Mouse (Mus musculus) limb, embryonic 11.5 days (tissue): ENCODE measurements around the gene 1700088E04Rik. TPM values are rescaled to one million over a fixed set of nuclear protein-coding genes. Genes with fewer than 3 reads are reported as not detected.

Experiments
- ATAC-seq: fragments of 200-750 bp; cut with Nextera tagmentation; 2 replicates; pipeline ENCODE4 v1.8.0; 2017; ENCODE audit warnings: low read depth; ENCODE audit not compliant: insufficient number of reproducible peaks, low FRiP score, low TSS enrichment
- DNase-seq: peaks from one replicate; pipeline ENCODE4 v3.0.0-alpha.2; 2015; ENCODE audit warnings: low spot score
- H3K27ac ChIP-seq: fragments of 300-500 bp; sonication (generic); replicated peaks from 2 replicates; pipeline ENCODE4 v1.5.1; 2014; ENCODE audit warnings: low read depth, mild to moderate bottlenecking, low read length
- H3K27me3 ChIP-seq: fragments of 300-500 bp; sonication (generic); 2 replicates; pipeline ENCODE4 v1.6.1; 2014; ENCODE audit warnings: mild to moderate bottlenecking, low read length, mixed read lengths; ENCODE audit not compliant: control insufficient read depth, insufficient read depth
- H3K36me3 ChIP-seq: fragments of 300-500 bp; sonication (generic); 2 replicates; pipeline ENCODE4 v1.6.1; 2014; ENCODE audit warnings: mild to moderate bottlenecking, low read length, moderate library complexity, mixed read lengths; ENCODE audit not compliant: control insufficient read depth, insufficient read depth
- H3K4me1 ChIP-seq: fragments of 300-500 bp; sonication (generic); 2 replicates; pipeline ENCODE4 v1.6.1; 2014; ENCODE audit warnings: low read length, mixed read lengths; ENCODE audit not compliant: control insufficient read depth, insufficient read depth
- H3K4me2 ChIP-seq: fragments of 300-500 bp; sonication (generic); 2 replicates; pipeline ENCODE4 v1.6.1; 2014; ENCODE audit warnings: low read depth, mild to moderate bottlenecking, moderate library complexity; ENCODE audit not compliant: severe bottlenecking
- H3K4me3 ChIP-seq: fragments of 300-500 bp; sonication (generic); 2 replicates; pipeline ENCODE4 v1.5.1; 2014; ENCODE audit warnings: low read depth, low read length
- H3K9ac ChIP-seq: fragments of 300-500 bp; sonication (generic); 2 replicates; pipeline ENCODE4 v1.6.1; 2014; ENCODE audit warnings: mild to moderate bottlenecking, low read length
- H3K9me3 ChIP-seq: fragments of 300-500 bp; sonication (generic); 2 replicates; pipeline ENCODE4 v1.6.1; 2016; ENCODE audit warnings: low read length; ENCODE audit not compliant: control insufficient read depth
- WGBS: fragments of 180-500 bp; shearing (Covaris S2); extraction: QIAGEN DNeasy Blood & Tissue Kit; methylation state at CpG from one replicate; pipeline ENCODE4 v1.1.7; 2014; 5-methylcytosine and 5-hydroxymethylcytosine counted together
- polyA plus RNA-seq: library from polyadenylated mRNA; unstranded; fragments of >200 nt; fragmentation: Nextera tagmentation; extraction: Ambion mirVana; gene quantifications from 2 replicates; pipeline ENCODE4 v1.2.1, GENCODE M21; 2014

1700088E04Rik gene
- polyA plus RNA-seq, 1 experiment from 2014 or later, result 5.1 TPM

- no peak for DNase-seq
- H3K9me3 ChIP-seq, result no peaks in the 10 kb centered on the region
- H3K27ac ChIP-seq, result no peak overlapping the region
- no peaks in the 10 kb centered on the region for H3K27me3 ChIP-seq
- H3K4me1 ChIP-seq, result peaks cover 15% of the 10 kb centered on the region
- no peak overlapping the region for H3K9ac ChIP-seq
- H3K4me2 ChIP-seq, result no peak overlapping the region
- no peaks in the 10 kb centered on the region; the same call in 1 of the 2 replicates for H3K36me3 ChIP-seq
- WGBS, result 84% methylated on average over 4 of the region's 4 CpGs
- no peak for ATAC-seq
- no peak overlapping the region for H3K4me3 ChIP-seq
Observed at GRCm38 (mm10) chr15:79111774-79112173, 29.3 kb downstream of the 1700088E04Rik start.

DNA sequence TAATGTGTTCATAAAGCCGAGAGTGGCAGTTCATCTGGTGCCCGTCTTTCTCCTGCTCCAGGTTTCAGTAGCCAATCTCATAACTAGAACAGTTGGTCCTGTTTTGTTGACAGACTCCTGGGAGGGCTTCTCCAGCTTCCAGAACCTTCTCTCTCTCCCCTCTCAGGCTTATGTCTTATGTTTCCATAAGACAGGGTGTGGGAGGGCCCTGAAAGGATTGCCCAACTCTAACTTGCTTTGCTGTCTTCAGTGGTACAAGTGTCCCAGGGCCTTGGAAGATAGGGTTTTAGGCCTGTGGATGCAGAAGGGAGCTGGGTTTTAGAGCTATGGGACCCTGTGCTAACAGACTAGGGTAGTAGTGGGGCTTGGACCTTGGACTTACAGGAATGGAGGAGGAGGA, 30.5 kb downstream of the 1700088E04Rik start:
- Histone ChIP-seq H3K27me3 (no peaks in the 10 kb centered on the region), H3K36me3 (no peaks in the 10 kb centered on the region), H3K9ac (no peak overlapping the region), H3K9me3 (no peaks in the 10 kb centered on the region), H3K27ac (no peak overlapping the region), H3K4me3 (no peak overlapping the region; the same call in 1 of the 2 replicates), H3K4me2 (no peak overlapping the region), H3K4me1 (peaks cover 15% of the 10 kb centered on the region)
- WGBS, result 75% methylated on average over 2 of the region's 2 CpGs
- DNase-seq (no peak), ATAC-seq (no peak)

- H3K9ac ChIP-seq, result peak overlapping the region; percentile 87; the same call in 1 of the 2 replicates
- H3K4me3 ChIP-seq, result peak overlapping the region; percentile 89
- H3K27me3 ChIP-seq, result no peaks in the 10 kb centered on the region
- peaks cover 15% of the 10 kb centered on the region for H3K4me1 ChIP-seq
- peak overlapping the region; percentile 97 for H3K4me2 ChIP-seq
- ATAC-seq (no peak), DNase-seq (no peak)
- H3K9me3 ChIP-seq, result no peaks in the 10 kb centered on the region
- WGBS, result 18% methylated on average over 9 of the region's 9 CpGs
- no peak overlapping the region for H3K27ac ChIP-seq
- no peaks in the 10 kb centered on the region for H3K36me3 ChIP-seq
Observed at GRCm38 (mm10) chr15:79110031-79110430, 31.0 kb downstream of the 1700088E04Rik start.

DNA sequence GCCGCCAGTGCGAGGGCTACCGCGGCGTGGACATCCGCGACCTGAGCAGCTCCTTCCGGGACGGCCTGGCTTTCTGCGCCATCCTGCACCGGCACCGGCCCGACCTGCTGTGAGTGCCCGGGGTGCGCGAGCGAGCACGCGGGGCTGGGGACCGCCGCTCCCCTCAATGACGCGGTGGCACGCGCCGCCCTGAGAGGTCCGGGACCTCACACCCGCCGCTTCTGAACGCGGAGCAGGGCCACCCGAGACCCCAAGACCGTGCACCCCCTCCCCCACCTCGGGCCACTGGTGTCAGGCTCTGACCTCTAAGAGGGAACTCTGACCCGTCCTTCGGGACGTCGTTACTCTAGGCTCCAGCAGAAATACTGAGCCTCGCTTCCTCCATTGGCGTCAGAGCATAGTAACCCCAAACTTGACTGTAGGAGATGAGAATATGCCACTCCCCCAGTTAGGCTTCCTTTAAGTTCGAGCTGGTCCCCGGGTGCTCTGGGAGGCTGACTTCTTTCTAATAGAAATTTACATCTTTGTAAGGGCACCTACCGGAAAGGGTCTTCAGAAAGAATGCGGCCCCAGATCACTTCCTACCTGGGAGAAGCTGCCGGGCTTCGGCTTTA, 31.6 kb downstream of the 1700088E04Rik start:
- no peaks in the 10 kb centered on the region for H3K9me3 ChIP-seq

DNA sequence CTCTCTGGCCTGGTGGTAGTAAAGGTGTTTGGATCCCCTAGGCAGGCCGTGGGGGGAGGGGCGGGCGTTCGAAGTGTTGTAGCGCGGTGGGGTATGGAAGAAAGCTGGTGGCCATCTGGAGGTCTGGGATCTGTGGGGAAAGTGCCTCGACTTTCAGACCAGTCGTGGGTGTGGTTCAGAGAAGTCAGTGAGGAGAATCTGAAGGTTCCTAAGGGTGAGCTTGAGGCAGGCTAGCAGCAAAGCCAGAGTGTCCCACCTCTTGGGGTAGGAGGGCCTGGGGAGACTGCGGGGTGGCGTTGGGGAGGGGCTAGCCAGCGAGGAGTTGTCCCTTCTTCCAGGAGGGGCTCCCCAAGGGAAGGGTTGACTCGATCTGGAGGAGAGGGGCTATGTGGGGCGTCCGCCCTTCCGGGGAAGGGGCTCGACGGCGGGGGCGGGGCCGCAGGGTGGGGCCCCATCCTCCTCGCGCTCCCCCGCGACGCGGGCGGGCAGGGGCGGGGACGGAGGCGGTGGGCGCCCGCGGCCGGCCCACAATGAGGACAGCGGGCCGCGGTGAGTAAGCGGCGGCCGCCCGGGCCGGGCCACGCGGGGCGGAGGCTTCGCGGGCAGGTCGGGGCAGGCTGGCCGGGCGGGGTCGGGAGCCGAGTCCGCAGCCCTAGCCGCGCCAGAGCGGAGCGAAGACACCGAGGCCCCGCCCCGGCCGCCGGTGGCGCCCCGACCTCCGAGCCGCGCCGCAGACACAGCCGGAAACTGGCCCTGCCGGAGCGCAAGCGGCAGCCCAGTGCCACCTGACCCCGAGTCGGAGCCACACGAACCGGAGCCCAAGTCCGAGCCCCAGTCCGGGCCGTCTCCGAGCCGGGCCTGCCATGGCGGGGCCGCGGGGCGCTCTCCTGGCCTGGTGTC, 32.4 kb downstream of the 1700088E04Rik start, which contains the start of gene Micall1:
Gene Micall1, plus strand, starts transcription at position 478 of the 900 bp plus-strand sequence.
- Histone ChIP-seq H3K4me1 (peaks cover 15% of the 10 kb centered on the region), H3K9me3 (no peaks in the 10 kb centered on the region), H3K27ac (peak within 1 kb of the TSS; percentile 86), H3K27me3 (no peaks in the 10 kb centered on the region), H3K4me2 (peak within 1 kb of the TSS; percentile 97), H3K36me3 (no peaks in the 10 kb centered on the region), H3K4me3 (peak within 1 kb of the TSS; percentile 89), H3K9ac (peak within 1 kb of the TSS; percentile 87)
- peak; percentile 84 for DNase-seq
- under 1% methylated on average over 48 of the region's 85 CpGs for WGBS
- peak; percentile 75 for ATAC-seq

More for the DNA sequence above, 31.6 kb downstream of the 1700088E04Rik start:
- no peaks in the 10 kb centered on the region for H3K36me3 ChIP-seq
- peak overlapping the region; percentile 86 for H3K27ac ChIP-seq
- no peaks in the 10 kb centered on the region for H3K27me3 ChIP-seq
- ATAC-seq (peak; percentile 58), DNase-seq (no peak)
- H3K4me3 ChIP-seq, result peak overlapping the region; percentile 89
- peaks cover 15% of the 10 kb centered on the region for H3K4me1 ChIP-seq
- under 1% methylated on average over 46 of the region's 46 CpGs for WGBS
- peak overlapping the region; percentile 97 for H3K4me2 ChIP-seq
- peak overlapping the region; percentile 87 for H3K9ac ChIP-seq

GRCm38 (mm10) chr15:79107966-79108365, 33.1 kb downstream of the 1700088E04Rik start:
- Histone ChIP-seq H3K4me2 (peak overlapping the region; percentile 97), H3K27me3 (no peaks in the 10 kb centered on the region), H3K27ac (peak overlapping the region; percentile 86), H3K9ac (no peak overlapping the region; the same call in 1 of the 2 replicates), H3K9me3 (no peaks in the 10 kb centered on the region), H3K36me3 (no peaks in the 10 kb centered on the region), H3K4me1 (peaks cover 15% of the 10 kb centered on the region), H3K4me3 (peak overlapping the region; percentile 89)
- ATAC-seq (no peak), DNase-seq (no peak)
- 13% methylated on average over 7 of the region's 7 CpGs for WGBS

DNA sequence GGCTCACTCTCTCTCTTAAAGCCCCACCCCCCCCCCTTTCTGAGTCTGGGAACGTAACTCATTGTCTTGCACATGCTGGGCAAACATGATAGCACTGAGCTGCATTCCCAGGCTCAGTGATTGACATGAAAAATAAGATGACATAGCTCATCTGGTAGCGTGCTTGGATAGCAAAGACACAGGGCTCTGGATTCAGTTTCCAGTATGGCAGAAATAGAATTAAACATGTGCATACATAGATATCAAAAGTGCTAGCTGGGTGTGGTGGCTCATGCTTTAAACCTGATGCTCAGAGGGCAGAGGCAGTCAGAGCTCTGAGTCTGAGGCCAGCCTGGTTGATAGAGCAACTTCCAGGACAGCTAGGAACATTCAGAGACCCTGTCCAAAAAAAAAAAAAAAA, 35.2 kb downstream of the 1700088E04Rik start:
- H3K9ac ChIP-seq, result no peak overlapping the region
- H3K4me2 ChIP-seq, result no peak overlapping the region
- peaks cover 14% of the 10 kb centered on the region for H3K4me1 ChIP-seq
- DNase-seq (no peak), ATAC-seq (no peak)
- H3K27ac ChIP-seq, result no peak overlapping the region
- no peaks in the 10 kb centered on the region for H3K27me3 ChIP-seq
- H3K36me3 ChIP-seq, result no peaks in the 10 kb centered on the region
- H3K9me3 ChIP-seq, result no peaks in the 10 kb centered on the region
- WGBS, result 77% methylated on average over 2 of the region's 2 CpGs
- no peak overlapping the region for H3K4me3 ChIP-seq

DNA sequence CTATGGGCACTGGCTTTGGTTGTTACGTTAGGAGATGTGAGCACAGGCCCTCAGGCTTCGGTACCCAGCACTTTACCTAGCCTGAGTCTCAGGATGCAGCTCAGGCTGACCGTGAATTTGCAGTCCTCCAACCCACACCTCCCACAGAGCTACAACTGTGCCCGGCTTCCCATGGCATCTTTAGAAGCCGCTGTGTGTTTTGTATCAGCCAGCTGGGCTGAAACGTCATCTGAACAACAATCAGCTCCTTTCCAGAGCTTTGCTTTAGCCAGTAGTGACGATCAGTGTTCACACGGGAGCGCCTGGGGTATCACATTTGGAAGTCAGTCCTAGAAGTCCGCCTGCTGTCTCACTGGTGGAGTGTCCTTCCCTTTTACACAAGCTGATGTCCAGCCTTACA, 37.8 kb downstream of the 1700088E04Rik start:
- Histone ChIP-seq H3K9me3 (no peaks in the 10 kb centered on the region), H3K4me1 (peaks cover 4% of the 10 kb centered on the region; the same call in 1 of the 2 replicates), H3K4me2 (no peak overlapping the region), H3K36me3 (no peaks in the 10 kb centered on the region), H3K9ac (no peak overlapping the region), H3K27ac (no peak overlapping the region), H3K4me3 (no peak overlapping the region), H3K27me3 (no peaks in the 10 kb centered on the region)
- ATAC-seq (no peak), DNase-seq (no peak)
- WGBS, result 77% methylated on average over 10 of the region's 10 CpGs
